Mouse (Mus musculus) cortical plate, adult 2 months (tissue): ENCODE data around the gene Ppm1n.

Experiments
- CTCF ChIP-seq: fragments of 200-500 bp; IDR thresholded peaks from 2 replicates; pipeline ENCODE4 v1.5.1; 2011; ENCODE audit warnings: mild to moderate bottlenecking, control low read depth, low read length; ENCODE audit not compliant: insufficient read depth; ENCODE audit errors: extremely low read depth
- POLR2A ChIP-seq: fragments of 200-500 bp; IDR thresholded peaks from 2 replicates; pipeline ENCODE4 v1.6.1; 2011; ENCODE audit warnings: mild to moderate bottlenecking, low read length, control low read depth; ENCODE audit not compliant: insufficient read depth; ENCODE audit errors: extremely low read depth

GRCm38 (mm10) chr7:19309884-19310641 lies 30.2 kb upstream of the Ppm1n start, which contains the start of gene Fosb:
- TF ChIP-seq POLR2A (peak; percentile 70; the same call in 1 of the 2 replicates), CTCF (0 out of 2 replicates have a peak, but pooled peaks have one; percentile 2)
